Mouse (Mus musculus): ENCODE results near the gene Cldn10.

GRCm38 (mm10) chr14:118842353-118842752 is 54.6 kb downstream of the Cldn10 start:
- TF ChIP-seq CTCF (IDR thresholded peaks at IDR 0.05; ENCODE audit: extremely low read depth, insufficient read length, insufficient replicate concordance, low read depth, low read length) (no peak), POLR2A (IDR thresholded peaks at IDR 0.05; ENCODE audit: low read depth, low read length) (no peak)
